Mouse (Mus musculus) liver, embryonic 16.5 days (tissue): ENCODE results near the gene Fam229b. TPM values are rescaled to one million over a fixed set of nuclear protein-coding genes. Genes with fewer than 3 reads are reported as not detected.

ENCODE experiments used
- ATAC-seq: fragments of 200-750 bp; cut with Nextera tagmentation; 2 replicates; pipeline ENCODE4 v1.8.0; 2017; ENCODE audit warnings: low read depth, mild to moderate bottlenecking, moderate number of reproducible peaks, moderate library complexity
- H3K27ac ChIP-seq: fragments of 300-500 bp; sonication (generic); 2 replicates; pipeline ENCODE4 v1.5.1; 2014; ENCODE audit warnings: mild to moderate bottlenecking, low read length
- H3K27me3 ChIP-seq: fragments of 300-500 bp; sonication (generic); 2 replicates; pipeline ENCODE4 v1.6.1; 2014; ENCODE audit warnings: low read depth, low read length, mixed read lengths; ENCODE audit not compliant: control insufficient read depth, insufficient read depth
- H3K36me3 ChIP-seq: fragments of 300-500 bp; sonication (generic); 2 replicates; pipeline ENCODE4 v1.6.1; 2014; ENCODE audit warnings: mild to moderate bottlenecking; ENCODE audit not compliant: control insufficient read depth, insufficient read depth
- H3K4me1 ChIP-seq: fragments of 300-500 bp; sonication (generic); 2 replicates; pipeline ENCODE4 v1.6.1; 2014; ENCODE audit warnings: low read depth, low read length, mixed read lengths; ENCODE audit not compliant: control insufficient read depth
- H3K4me2 ChIP-seq: fragments of 300-500 bp; sonication (generic); 2 replicates; pipeline ENCODE4 v1.6.1; 2014; ENCODE audit warnings: low read depth, low read length, mixed read lengths
- H3K4me3 ChIP-seq: fragments of 300-500 bp; sonication (generic); 2 replicates; pipeline ENCODE4 v1.5.1; 2014; ENCODE audit warnings: low read depth, mild to moderate bottlenecking, low read length
- H3K9ac ChIP-seq: fragments of 300-500 bp; sonication (generic); 2 replicates; pipeline ENCODE4 v1.6.1; 2014; ENCODE audit warnings: low read depth, low read length
- H3K9me3 ChIP-seq: fragments of 300-500 bp; sonication (generic); replicated peaks from 2 replicates; pipeline ENCODE4 v1.6.1; 2016; ENCODE audit warnings: low read length; ENCODE audit not compliant: control insufficient read depth
- WGBS: fragments of 180-500 bp; shearing (Covaris S2); extraction: QIAGEN DNeasy Blood & Tissue Kit; methylation state at CpG from one replicate; pipeline ENCODE4 v1.1.7; 2014; ENCODE audit not compliant: insufficient replicate concordance; 5-methylcytosine and 5-hydroxymethylcytosine counted together
- polyA plus RNA-seq: library from polyadenylated mRNA; unstranded; fragments of >200 nt; fragmentation: Nextera tagmentation; extraction: Ambion mirVana; gene quantifications from 2 replicates; pipeline ENCODE4 v1.2.1, GENCODE M21; 2015

Gene Fam229b
- polyA plus RNA-seq, 1 experiment from 2014 or later = 0.58 TPM

DNA sequence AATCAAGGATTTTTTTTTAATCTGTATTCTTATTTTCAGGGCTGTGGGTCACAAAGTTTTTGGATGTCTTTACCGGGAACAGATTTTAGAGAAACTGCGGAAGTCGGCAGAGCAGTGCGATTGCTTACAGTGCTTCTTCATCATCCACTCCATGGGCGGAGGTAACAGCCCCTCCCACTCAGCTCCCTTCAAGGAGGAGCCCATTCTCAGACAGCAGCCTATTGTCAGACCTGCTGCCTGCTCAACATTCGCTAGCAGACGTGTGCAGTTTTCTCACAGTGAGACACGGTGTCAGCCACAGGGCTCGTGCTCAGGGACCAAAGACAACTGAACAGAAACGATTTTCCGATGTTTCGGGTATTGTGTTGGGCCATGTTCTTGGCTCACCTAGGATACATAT, 8.5 kb upstream of the Fam229b start:
- no peak overlapping the region for H3K4me3 ChIP-seq
- no peaks in the 10 kb centered on the region for H3K27me3 ChIP-seq
- no peaks in the 10 kb centered on the region for H3K9me3 ChIP-seq
- peaks cover 6% of the 10 kb centered on the region; the same call in 1 of the 2 replicates for H3K4me1 ChIP-seq
- H3K36me3 ChIP-seq = peaks cover 14% of the 10 kb centered on the region
- WGBS = 88% methylated on average over 12 of the region's 12 CpGs
- no peak overlapping the region for H3K4me2 ChIP-seq
- H3K9ac ChIP-seq = no peak overlapping the region
- ATAC-seq = no peak
- H3K27ac ChIP-seq = no peak overlapping the region

DNA sequence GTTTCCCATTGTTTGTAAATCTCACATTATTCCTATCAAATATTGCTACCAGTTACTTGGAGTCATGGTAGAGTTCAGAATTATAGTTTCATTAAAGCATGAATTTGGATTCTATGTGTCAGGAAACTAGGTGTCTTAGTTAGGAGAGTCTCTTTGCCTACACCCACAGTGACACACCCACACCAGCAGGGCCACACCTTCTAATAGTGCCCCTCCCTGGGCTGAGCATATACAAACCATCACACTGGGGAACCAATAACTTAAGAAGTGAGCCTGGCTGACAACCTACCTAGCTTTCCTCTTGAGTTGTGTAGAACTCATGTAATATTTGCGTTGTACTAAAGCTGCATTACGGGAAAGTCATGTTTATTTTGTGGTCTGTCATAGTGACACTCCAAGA, 7.7 kb upstream of the Fam229b start:
- Histone ChIP-seq H3K36me3 (peaks cover 14% of the 10 kb centered on the region), H3K4me1 (peaks cover 6% of the 10 kb centered on the region; the same call in 1 of the 2 replicates), H3K4me2 (no peak overlapping the region), H3K9me3 (no peaks in the 10 kb centered on the region), H3K27ac (no peak overlapping the region), H3K4me3 (no peak overlapping the region), H3K9ac (no peak overlapping the region), H3K27me3 (no peaks in the 10 kb centered on the region)
- 90% methylated on average over 2 of the region's 2 CpGs for WGBS
- ATAC-seq = peak; percentile 64; the same call in 1 of the 2 replicates

DNA sequence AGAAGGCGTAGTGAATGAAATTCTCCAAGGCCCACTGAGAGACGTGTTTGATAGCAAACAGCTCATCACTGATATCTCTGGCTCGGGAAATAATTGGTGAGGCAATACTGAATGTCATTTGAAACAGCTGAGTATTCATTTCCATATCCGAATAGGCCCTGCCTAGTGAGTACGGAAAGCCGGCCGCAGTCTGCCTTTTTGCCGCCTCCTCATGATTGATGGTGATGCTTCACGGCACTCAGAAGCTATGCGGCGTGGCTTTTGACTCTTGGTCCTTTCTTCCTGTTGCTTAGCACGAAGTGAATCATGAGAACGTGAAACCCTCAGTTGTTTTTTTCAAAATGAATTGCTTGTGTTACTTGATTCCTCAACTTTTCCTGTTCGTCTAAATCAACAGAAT, 7.1 kb upstream of the Fam229b start:
- Histone ChIP-seq H3K4me2 (no peak overlapping the region), H3K27me3 (no peaks in the 10 kb centered on the region), H3K27ac (no peak overlapping the region), H3K4me1 (peaks cover 6% of the 10 kb centered on the region; the same call in 1 of the 2 replicates), H3K9me3 (no peaks in the 10 kb centered on the region), H3K4me3 (no peak overlapping the region), H3K36me3 (peaks cover 12% of the 10 kb centered on the region), H3K9ac (no peak overlapping the region)
- WGBS = 79% methylated on average over 14 of the region's 14 CpGs
- no peak for ATAC-seq

- no peak overlapping the region for H3K4me3 ChIP-seq
- no peak for ATAC-seq
- H3K4me1 ChIP-seq = peaks cover 6% of the 10 kb centered on the region; the same call in 1 of the 2 replicates
- H3K4me2 ChIP-seq = no peak overlapping the region
- peaks cover 6% of the 10 kb centered on the region; the same call in 1 of the 2 replicates for H3K36me3 ChIP-seq
- H3K9ac ChIP-seq = no peak overlapping the region
- no peaks in the 10 kb centered on the region for H3K9me3 ChIP-seq
- H3K27ac ChIP-seq = no peak overlapping the region
- 76% methylated on average over 6 of the region's 6 CpGs for WGBS
- H3K27me3 ChIP-seq = no peaks in the 10 kb centered on the region
These were observed 5.0 kb upstream of the Fam229b start for GRCm38 (mm10) chr10:39138761-39139160.

DNA sequence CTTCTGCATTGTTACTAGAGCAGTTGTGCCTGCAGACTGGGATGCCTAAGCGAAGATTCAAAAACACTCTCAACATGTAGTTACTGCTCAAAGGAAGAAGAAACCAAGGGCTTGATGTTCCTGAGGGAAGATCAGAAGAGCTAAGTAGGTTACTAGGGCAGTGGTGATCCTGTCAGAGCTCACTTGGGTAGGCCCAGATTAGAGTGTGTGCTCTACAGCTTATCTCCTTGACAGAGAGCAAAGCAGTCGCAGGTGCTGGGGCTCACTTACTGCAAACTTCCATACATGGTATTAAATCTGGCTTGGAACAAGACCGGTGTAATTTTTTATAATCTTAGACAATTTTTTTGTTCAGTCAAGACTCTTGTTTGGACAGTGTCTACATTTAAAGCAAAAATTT, 4.1 kb upstream of the Fam229b start:
- Histone ChIP-seq H3K27me3 (no peaks in the 10 kb centered on the region), H3K36me3 (peaks cover 5% of the 10 kb centered on the region; the same call in 1 of the 2 replicates), H3K9ac (no peak overlapping the region), H3K4me3 (no peak overlapping the region), H3K4me2 (no peak overlapping the region), H3K9me3 (no peaks in the 10 kb centered on the region), H3K27ac (no peak overlapping the region), H3K4me1 (peaks cover 8% of the 10 kb centered on the region)
- no peak for ATAC-seq
- 68% methylated on average over 3 of the region's 3 CpGs for WGBS

DNA sequence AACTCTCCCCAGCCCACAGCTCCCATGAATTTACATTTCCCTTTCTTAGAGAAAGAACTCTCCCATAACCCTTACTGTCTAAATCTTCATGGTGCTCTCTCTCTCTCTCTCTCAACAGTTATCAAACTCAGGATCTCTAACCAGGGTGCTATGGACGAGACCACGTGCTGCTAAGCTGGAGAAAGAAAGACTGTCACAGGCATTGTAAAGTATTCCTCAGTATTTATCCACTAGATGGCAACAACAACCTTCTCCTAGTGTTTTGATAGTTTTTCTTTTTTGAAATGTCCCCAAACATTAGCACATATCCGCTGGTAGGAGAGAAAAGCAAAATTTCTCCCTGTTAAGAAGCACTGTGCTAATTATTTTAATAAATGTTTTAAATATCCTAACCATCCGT, 12.3 kb downstream of the Fam229b start:
- WGBS = 17% methylated on average over 4 of the region's 4 CpGs
- Histone ChIP-seq H3K4me1 (no peaks in the 10 kb centered on the region), H3K9ac (no peak overlapping the region), H3K36me3 (no peaks in the 10 kb centered on the region), H3K4me3 (no peak overlapping the region), H3K9me3 (no peaks in the 10 kb centered on the region), H3K27me3 (no peaks in the 10 kb centered on the region), H3K27ac (no peak overlapping the region), H3K4me2 (no peak overlapping the region)
- no peak for ATAC-seq

DNA sequence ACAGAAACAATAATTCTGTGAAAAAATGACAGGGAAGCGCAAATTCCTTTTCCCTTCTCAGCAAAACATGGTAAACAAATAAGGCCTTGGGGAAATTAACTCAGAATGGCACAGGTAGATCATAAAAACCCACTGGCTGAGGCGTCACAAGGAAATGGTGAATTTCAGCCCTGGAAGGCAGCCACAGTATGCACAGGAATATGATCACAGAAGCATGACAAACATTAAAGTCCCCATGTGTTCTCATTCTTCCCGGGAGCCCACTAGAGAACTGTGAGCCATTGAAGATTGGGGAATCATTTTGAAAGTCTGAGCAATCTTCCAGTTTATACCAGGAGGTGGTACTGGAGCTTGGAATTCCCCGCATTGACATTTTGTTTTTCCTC, 24.2 kb downstream of the Fam229b start:
- no peak for ATAC-seq
- H3K9me3 ChIP-seq = no peaks in the 10 kb centered on the region
- WGBS = 63% methylated on average over 4 of the region's 4 CpGs

DNA sequence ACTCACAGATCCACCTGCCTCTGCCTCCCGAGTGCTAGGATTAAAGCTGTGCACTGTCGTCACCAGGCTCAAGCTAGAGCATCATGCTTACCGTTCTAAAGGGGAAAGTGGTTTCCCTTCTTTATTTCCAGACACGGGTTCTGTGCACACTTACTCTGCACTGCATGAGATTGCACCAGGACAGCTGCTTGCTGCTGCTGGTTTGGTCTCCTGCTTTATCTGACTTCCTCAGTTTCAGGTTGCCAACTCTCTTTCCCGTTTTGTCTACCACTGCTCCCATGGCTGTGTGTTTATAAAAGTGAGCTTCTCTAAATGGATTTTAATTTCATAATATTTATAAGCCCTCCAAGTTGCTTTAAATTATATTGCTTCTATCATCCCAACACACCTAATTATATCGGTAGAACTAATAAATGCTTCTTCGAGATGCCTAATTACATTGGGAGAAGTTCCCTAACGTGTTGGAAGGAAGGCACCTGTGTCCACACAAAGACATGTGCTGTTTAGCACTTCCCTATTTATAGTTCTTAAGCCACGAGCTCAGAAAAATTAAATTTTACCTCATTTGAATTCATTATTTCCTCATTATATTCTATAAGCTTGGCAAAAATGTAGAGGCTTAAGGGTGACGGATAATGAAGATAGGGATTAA, 24.8 kb downstream of the Fam229b start:
- H3K9me3 ChIP-seq = no peaks in the 10 kb centered on the region
- no peak overlapping the region for H3K27ac ChIP-seq
- 29% methylated on average over 10 of the region's 10 CpGs for WGBS
- H3K9ac ChIP-seq = no peak overlapping the region
- no peak overlapping the region for H3K4me2 ChIP-seq
- no peaks in the 10 kb centered on the region for H3K4me1 ChIP-seq
- H3K36me3 ChIP-seq = no peaks in the 10 kb centered on the region
- no peak for ATAC-seq
- no peak overlapping the region for H3K4me3 ChIP-seq
- H3K27me3 ChIP-seq = no peaks in the 10 kb centered on the region

More for the DNA sequence above, 24.2 kb downstream of the Fam229b start:
- Histone ChIP-seq H3K27me3 (no peaks in the 10 kb centered on the region), H3K4me1 (no peaks in the 10 kb centered on the region), H3K27ac (no peak overlapping the region), H3K36me3 (no peaks in the 10 kb centered on the region), H3K4me3 (no peak overlapping the region), H3K9ac (no peak overlapping the region), H3K4me2 (no peak overlapping the region)

GRCm38 (mm10) chr10:39106935-39107334, 26.8 kb downstream of the Fam229b start:
- ATAC-seq = no peak
- Histone ChIP-seq H3K4me3 (no peak overlapping the region), H3K4me2 (no peak overlapping the region), H3K36me3 (no peaks in the 10 kb centered on the region), H3K4me1 (no peaks in the 10 kb centered on the region), H3K9me3 (no peaks in the 10 kb centered on the region), H3K9ac (no peak overlapping the region), H3K27me3 (no peaks in the 10 kb centered on the region), H3K27ac (no peak overlapping the region)
- WGBS = 63% methylated on average over 4 of the region's 4 CpGs
